Comparison of ENCODE assay signal across 10 mouse cellular contexts in the genomic region with DNA sequence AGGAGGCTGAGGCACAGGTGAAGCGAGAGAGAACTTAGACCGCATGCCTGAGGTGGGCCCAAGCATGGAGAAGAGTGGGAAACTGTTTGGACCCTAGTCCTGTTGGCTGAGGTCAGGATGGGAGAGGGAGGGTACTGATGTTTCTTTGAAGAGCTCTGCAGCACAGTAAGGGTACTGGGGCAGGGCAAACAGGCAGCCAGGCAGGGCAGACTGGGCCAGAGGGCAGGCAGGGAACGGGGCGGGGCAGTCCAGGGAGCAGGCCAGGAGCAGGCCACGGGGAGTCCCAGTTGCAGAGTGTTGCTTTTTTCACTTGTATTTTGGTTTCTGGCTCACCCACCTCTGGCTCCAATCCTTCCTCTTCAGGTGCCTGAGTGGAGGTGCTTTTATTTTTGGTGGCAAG.
DNase-seq lines count a peak whose midpoint lies in the region; ATAC-seq lines count a peak whose summit lies in the region.
"Had no signal": no experiment of that assay in that cellular context is flagged by ENCODE, and none has a peak within 500 bp of the region (broad histone marks: within the 10 kb centered on the region; RNA-seq: fewer than 3 reads in every experiment).

No protein-coding gene starts in this region.

- H3K9me3 ChIP-seq in liver, embryonic 16.5 days (replicated peaks; ENCODE audit: control insufficient read depth, low read length), result no peaks in the 10 kb centered on the region
- H3K9me3 ChIP-seq in liver, embryonic 11.5 days (ENCODE audit: control insufficient read depth, low read length), result no peaks in the 10 kb centered on the region
- H3K9me3 ChIP-seq in kidney, embryonic 16.5 days (ENCODE audit: low read length), result no peaks in the 10 kb centered on the region
- H3K9me3 ChIP-seq: hindbrain, embryonic 15.5 days; liver, embryonic 13.5 days had no signal

- DNase-seq in liver, embryonic 11.5 days (ENCODE audit: low spot score), result no peak
- peak; percentile 8 to 57 for DNase-seq in adrenal gland, postnatal 36 days
- peak; percentile 11 for DNase-seq in lung, postnatal 14 days
- no peak for DNase-seq in thymus, adult 18-20 months
- no peak for DNase-seq in layer of hippocampus, postnatal 36 days
- DNase-seq: liver, embryonic 13.5 days; midbrain, embryonic 14.5 days had no signal

- H3K27ac ChIP-seq in liver, embryonic 16.5 days (ENCODE audit: low read length), result no peak overlapping the region
- H3K27ac ChIP-seq in liver, embryonic 11.5 days (ENCODE audit: low read depth, low read length), result no peak overlapping the region
- H3K27ac ChIP-seq in kidney, embryonic 16.5 days (ENCODE audit: low read length), result peak overlapping the region; percentile 65; the same call in 1 of the 2 replicates
- H3K27ac ChIP-seq: hindbrain, embryonic 15.5 days; liver, embryonic 13.5 days had no signal

- H3K27me3 ChIP-seq in liver, embryonic 16.5 days (ENCODE audit: control insufficient read depth, insufficient read depth, low read depth, low read length), result no peaks in the 10 kb centered on the region
- no peaks in the 10 kb centered on the region for H3K27me3 ChIP-seq in liver, embryonic 11.5 days (replicated peaks; ENCODE audit: control insufficient read depth, insufficient read depth, low read length)
- H3K27me3 ChIP-seq in kidney, embryonic 16.5 days (ENCODE audit: insufficient read depth, low read length), result no peaks in the 10 kb centered on the region
- H3K27me3 ChIP-seq: hindbrain, embryonic 15.5 days; liver, embryonic 13.5 days had no signal

- no peaks in the 10 kb centered on the region for H3K36me3 ChIP-seq in liver, embryonic 16.5 days (ENCODE audit: control insufficient read depth, insufficient read depth)
- no peaks in the 10 kb centered on the region for H3K36me3 ChIP-seq in liver, embryonic 11.5 days (ENCODE audit: control insufficient read depth, insufficient read depth, low read length)
- peaks cover 8% of the 10 kb centered on the region; the same call in 1 of the 2 replicates for H3K36me3 ChIP-seq in kidney, embryonic 16.5 days (ENCODE audit: insufficient read depth, low read length)
- H3K36me3 ChIP-seq: hindbrain, embryonic 15.5 days; liver, embryonic 13.5 days had no signal

- peak; percentile 54; the same call in 1 of the 2 replicates for ATAC-seq in liver, embryonic 16.5 days (ENCODE audit: low read depth)
- ATAC-seq in liver, embryonic 11.5 days (replicated peaks; ENCODE audit: low FRiP score), result no peak
- 0 out of 2 replicates have a peak, but pooled peaks have one; percentile 20 for ATAC-seq in kidney, embryonic 16.5 days (ENCODE audit: low FRiP score, low TSS enrichment)

- H3K4me1 ChIP-seq in liver, embryonic 16.5 days (ENCODE audit: control insufficient read depth, low read depth, low read length), result no peaks in the 10 kb centered on the region
- no peaks in the 10 kb centered on the region for H3K4me1 ChIP-seq in liver, embryonic 11.5 days (replicated peaks; ENCODE audit: control insufficient read depth, insufficient read depth, low read length)
- H3K4me1 ChIP-seq in kidney, embryonic 16.5 days (ENCODE audit: insufficient read depth, low read length), result no peaks in the 10 kb centered on the region
- H3K4me1 ChIP-seq: liver, embryonic 13.5 days had no signal

- no peak overlapping the region for H3K9ac ChIP-seq in liver, embryonic 16.5 days (ENCODE audit: low read depth, low read length)
- no peak overlapping the region for H3K9ac ChIP-seq in liver, embryonic 11.5 days (ENCODE audit: low read depth, low read length)
- 0 out of 2 replicates have a peak overlapping the region, but pooled peaks have one; percentile 4 for H3K9ac ChIP-seq in kidney, embryonic 16.5 days (replicated peaks; ENCODE audit: low read length)
- H3K9ac ChIP-seq: hindbrain, embryonic 15.5 days; liver, embryonic 13.5 days had no signal

- no peak overlapping the region for H3K4me3 ChIP-seq in liver, embryonic 16.5 days (ENCODE audit: low read depth, low read length)
- no peak overlapping the region for H3K4me3 ChIP-seq in liver, embryonic 11.5 days (ENCODE audit: low read depth, low read length)
- no peak overlapping the region for H3K4me3 ChIP-seq in kidney, embryonic 16.5 days (ENCODE audit: low read length)
- H3K4me3 ChIP-seq: hindbrain, embryonic 15.5 days; liver, embryonic 13.5 days had no signal

- 70% methylated on average over 5 of the region's 5 CpGs for WGBS in liver, embryonic 16.5 days (ENCODE audit: insufficient replicate concordance)
- WGBS in liver, embryonic 11.5 days, result 78% methylated on average over 5 of the region's 5 CpGs
- WGBS in kidney, embryonic 16.5 days, result 62% methylated on average over 5 of the region's 5 CpGs

- H3K4me2 ChIP-seq in liver, embryonic 16.5 days (ENCODE audit: low read depth, low read length), result no peak overlapping the region
- no peak overlapping the region for H3K4me2 ChIP-seq in liver, embryonic 11.5 days
- H3K4me2 ChIP-seq in kidney, embryonic 16.5 days (replicated peaks; ENCODE audit: low read depth, low read length), result no peak overlapping the region
- H3K4me2 ChIP-seq: hindbrain, embryonic 15.5 days; liver, embryonic 13.5 days had no signal

Comparison
In these comparisons a context has a peak if more than half of its experiments do, and no peak if none do; other contexts are left out.
1. DNase-seq: peak in adrenal gland, postnatal 36 days (2 of 2) and lung, postnatal 14 days (single experiment); none in liver, embryonic 11.5 days (single experiment), thymus, adult 18-20 months (0 of 2) and layer of hippocampus, postnatal 36 days (0 of 2).